Mouse (Mus musculus) granulocyte monocyte progenitor cell, adult 5-6 weeks (primary cell): ENCODE measurements at regions not wholly inside any gene's neighbourhood (a gene's known extent, or its start where the extent isn't known, plus 50 kb on each side); places are given as distances from the start of the nearest gene placed in this dataset.

Source experiments
- ATAC-seq: replicated peaks from 2 replicates; pipeline ENCODE4 v1.8.0; 2016; ENCODE audit warnings: mild to moderate bottlenecking, moderate TSS enrichment, inconsistent platforms; ENCODE audit not compliant: poor library complexity, severe bottlenecking

GRCm38 (mm10) chr13:40794190-40794589 is 56.0 kb upstream of the Tfap2a start:
- ATAC-seq = no peak

GRCm38 (mm10) chr13:40792947-40793346 is 54.8 kb upstream of the Tfap2a start:
- no peak for ATAC-seq

- peak; percentile 93 for ATAC-seq
These were observed 50.0 kb upstream of the Tfap2a start for GRCm38 (mm10) chr13:40788225-40788624.
